Mouse (Mus musculus): Measurements from ENCODE around the gene Nrxn3.

The Nrxn3 gene

DNA sequence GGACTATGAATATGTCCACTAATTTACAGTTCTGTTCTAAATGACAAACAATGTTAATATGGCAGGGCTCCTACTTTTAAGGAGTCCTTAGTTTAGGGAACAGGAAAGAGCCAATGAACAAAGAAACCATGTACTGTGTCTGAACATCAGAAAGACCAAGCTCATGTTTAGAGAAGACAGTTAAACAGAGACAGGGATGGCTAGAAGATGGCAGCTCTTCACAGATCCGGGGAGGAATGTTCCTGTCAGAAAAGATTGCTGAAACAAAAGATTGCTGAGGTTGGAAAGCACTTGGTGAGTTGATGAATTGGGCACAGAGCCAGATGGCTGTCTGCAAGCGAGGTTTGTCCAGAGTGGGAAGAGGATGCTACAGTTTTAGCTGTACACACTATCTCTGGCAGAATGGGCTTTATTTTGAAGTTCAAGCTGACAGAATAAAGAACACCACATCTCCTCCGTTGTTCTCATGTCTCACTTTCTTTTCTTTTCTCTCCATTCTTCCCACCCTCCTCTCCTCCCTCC, 978.3 kb downstream of the Nrxn3 start:
- in situ Hi-C loops (cut with MboI; ENCODE audit: low pct_unique_long_range_greater_than_20kb in 1 of 2, low sequenced_read_pairs in 2 of 2, unreplicated experiment in 1 of 2) = no loop called here

DNA sequence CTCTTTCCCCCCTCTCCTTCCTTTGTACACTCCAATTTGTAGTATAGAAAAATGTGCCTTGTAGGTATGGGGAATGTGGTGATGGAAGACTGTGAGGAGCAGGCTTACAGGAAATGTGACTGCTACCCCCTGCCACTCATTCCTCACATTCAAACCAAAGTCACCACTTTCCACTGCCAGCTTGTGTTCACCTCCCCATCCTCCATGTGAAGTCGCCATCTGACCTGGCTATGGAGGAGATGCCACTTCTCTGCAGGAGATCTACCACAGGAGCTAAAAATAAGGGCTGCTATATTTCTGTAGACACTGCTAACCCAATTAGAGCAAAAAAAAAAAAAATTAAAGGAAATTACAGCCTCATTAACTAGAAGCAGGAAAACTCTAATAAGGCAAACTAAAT, 980.3 kb downstream of the Nrxn3 start:
- in situ Hi-C loops (cut with MboI; ENCODE audit: low pct_unique_long_range_greater_than_20kb in 1 of 2, low sequenced_read_pairs in 2 of 2, unreplicated experiment in 1 of 2) = no loop called here

DNA sequence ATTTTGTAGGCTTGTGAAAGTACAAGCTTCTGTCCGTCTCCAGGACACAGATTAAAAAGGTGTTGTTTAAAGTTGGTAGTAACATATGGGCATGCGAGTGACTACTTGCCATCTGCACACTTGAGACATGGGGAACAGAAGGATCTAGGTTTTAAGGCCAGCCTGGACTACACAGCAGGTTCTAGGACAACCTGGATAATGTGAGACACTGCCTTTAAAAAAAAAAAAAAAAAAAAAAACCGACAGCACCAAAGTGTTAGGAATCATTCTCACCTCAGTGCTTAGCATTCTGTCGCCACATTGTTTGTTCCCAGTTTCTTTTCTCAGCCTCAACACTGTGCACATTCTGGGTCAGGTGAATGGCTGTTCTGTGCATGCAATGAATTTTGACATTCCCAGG, 985.2 kb downstream of the Nrxn3 start:
- in situ Hi-C loops (cut with MboI; ENCODE audit: low pct_unique_long_range_greater_than_20kb in 1 of 2, low sequenced_read_pairs in 2 of 2, unreplicated experiment in 1 of 2) = no loop called here

DNA sequence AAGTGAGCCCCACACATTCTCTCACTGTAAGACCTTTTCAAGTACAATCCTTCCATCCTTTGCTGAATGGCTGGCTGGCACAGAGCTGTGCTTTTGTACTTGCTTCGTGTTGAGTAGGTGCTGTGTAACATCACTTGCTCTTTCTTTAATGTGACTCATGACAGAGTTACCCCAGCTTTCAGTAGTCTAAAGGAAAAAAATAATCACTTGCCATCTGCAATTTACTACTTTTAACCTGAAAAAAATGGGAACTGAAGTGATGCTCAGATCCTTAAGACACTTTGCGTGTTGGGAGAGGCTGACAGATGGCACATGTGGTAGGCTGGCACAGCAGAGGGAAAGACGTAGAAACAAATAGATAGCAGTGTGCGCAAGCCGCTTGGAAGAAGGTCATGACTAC, 987.8 kb downstream of the Nrxn3 start:
- in situ Hi-C loops (cut with MboI; ENCODE audit: low pct_unique_long_range_greater_than_20kb in 1 of 2, low sequenced_read_pairs in 2 of 2, unreplicated experiment in 1 of 2) = no loop called here

- in situ Hi-C loops (cut with MboI; ENCODE audit: low pct_unique_long_range_greater_than_20kb in 1 of 2, low sequenced_read_pairs in 2 of 2, unreplicated experiment in 1 of 2) = no loop called here
Measured at GRCm38 (mm10) chr12:89711791-89712190, 989.1 kb downstream of the Nrxn3 start.

- in situ Hi-C loops (cut with MboI; ENCODE audit: low pct_unique_long_range_greater_than_20kb in 1 of 2, low sequenced_read_pairs in 2 of 2, unreplicated experiment in 1 of 2) = no loop called here
Measured at GRCm38 (mm10) chr12:89719194-89720080, 996.8 kb downstream of the Nrxn3 start.

DNA sequence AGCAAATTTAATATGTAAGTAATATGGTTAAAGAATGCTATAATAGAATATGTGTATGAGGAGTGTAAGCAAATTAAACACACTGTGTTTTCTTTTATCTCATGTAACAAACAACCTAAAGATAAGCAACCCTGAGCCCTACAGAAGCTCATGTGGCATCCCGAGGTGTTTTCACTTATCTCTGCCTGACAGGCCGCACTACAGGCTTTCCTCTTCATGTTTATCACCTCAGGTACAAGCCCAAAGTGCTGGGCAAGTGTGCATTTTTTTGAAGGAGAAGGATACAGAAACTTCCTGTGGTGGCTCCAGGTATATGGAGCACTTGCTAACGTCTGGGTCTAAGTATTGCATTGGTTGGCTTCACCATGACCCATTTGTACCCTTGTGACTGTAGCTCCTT, 998.3 kb downstream of the Nrxn3 start:
- in situ Hi-C loops (cut with MboI; ENCODE audit: low pct_unique_long_range_greater_than_20kb in 1 of 2, low sequenced_read_pairs in 2 of 2, unreplicated experiment in 1 of 2) = no loop called here

DNA sequence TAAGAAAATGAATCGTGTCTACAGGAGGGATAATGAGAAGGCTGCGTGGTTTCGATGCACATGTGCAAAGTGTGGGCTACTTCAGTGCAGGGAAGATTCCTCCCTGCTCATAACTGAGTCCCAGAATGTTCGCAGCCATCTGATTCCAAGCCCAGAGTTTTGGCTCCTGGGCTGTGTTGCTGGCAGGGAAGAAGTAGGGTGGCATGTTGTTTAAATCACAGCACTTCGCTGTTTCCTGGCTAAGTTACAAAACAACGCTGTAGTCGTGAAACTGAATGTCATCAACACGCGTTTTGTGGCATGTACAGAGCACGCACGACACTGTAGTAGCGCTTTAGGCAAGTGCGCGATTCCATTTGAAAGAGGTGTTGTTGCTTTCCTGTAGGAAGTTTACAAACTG, 999.8 kb downstream of the Nrxn3 start:
- in situ Hi-C loops (cut with MboI; ENCODE audit: low pct_unique_long_range_greater_than_20kb in 1 of 2, low sequenced_read_pairs in 2 of 2, unreplicated experiment in 1 of 2) = no loop called here

GRCm38 (mm10) chr12:89724048-89724447, 1001.4 kb downstream of the Nrxn3 start:
- in situ Hi-C loops (cut with MboI; ENCODE audit: low pct_unique_long_range_greater_than_20kb in 1 of 2, low sequenced_read_pairs in 2 of 2, unreplicated experiment in 1 of 2) = no loop called here

DNA sequence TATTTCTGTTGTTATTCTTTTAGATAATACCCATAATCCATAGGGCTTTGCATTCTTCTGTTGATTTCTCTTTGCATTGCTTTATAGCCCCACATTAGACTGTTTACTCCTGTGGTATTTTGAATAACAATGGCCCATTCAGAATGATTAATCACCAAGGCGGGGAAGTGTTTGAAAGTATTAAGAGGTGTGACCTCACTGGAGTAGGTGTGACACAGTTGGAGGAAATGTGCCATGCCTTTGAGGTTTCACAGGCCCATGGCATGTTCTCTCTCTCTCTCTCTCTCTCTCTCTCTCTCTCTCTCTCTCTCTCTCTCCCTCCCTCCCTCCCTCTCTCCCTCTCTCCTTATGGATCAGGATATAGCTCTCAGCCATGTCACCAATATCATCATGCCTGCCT, 1019.6 kb downstream of the Nrxn3 start:
- in situ Hi-C loops (cut with MboI; ENCODE audit: low pct_unique_long_range_greater_than_20kb in 1 of 2, low sequenced_read_pairs in 2 of 2, unreplicated experiment in 1 of 2) = no loop called here

GRCm38 (mm10) chr12:89742796-89743195, 1020.1 kb downstream of the Nrxn3 start:
- in situ Hi-C loops (cut with MboI; ENCODE audit: low pct_unique_long_range_greater_than_20kb in 1 of 2, low sequenced_read_pairs in 2 of 2, unreplicated experiment in 1 of 2) = no loop called here

DNA sequence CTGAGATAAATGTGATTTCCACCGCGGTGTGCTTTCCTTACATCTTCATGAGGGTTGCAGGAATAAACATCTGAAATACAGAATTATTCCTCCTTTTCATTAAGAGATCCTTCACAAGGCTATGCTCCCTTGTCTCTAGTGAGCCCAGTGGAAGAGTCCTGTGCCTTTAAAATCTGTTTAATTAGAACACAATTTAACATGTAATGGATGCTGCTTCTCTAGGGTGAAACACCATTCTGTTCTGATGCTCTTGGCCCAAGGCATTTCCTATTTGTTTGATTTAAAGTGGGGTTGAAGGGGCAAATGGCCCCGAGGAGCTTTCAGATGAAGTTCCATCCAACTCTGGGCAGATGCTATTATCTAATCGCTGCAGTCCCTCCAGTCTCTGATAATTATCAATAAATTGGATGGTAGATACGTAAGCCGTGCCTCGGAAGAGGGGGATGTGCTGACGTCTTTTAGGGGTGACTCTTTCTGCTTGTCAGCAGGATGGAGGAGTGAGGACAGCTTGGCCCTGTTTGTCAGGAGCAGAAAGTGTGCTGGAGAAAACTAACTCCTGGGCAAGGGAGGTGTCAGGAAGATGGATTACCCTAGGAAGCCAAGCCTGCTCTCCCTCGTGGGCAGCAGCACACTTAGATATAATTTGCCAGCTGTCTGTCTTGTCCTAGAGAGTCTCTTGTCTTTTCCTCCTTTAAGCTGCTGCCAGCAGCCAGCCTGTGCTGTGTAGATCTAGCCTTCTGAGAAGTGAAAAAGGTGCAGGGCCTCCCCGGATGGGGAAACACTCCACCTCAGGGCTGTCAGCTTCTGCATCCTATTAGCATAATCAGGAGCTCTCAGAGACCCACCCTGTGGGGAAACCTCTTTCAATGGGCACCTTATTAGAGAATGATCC, 1041.8 kb downstream of the Nrxn3 start:
- in situ Hi-C loops (cut with MboI; ENCODE audit: low pct_unique_long_range_greater_than_20kb in 1 of 2, low sequenced_read_pairs in 2 of 2, unreplicated experiment in 1 of 2) = no loop called here

- in situ Hi-C loops (cut with MboI; ENCODE audit: low pct_unique_long_range_greater_than_20kb in 1 of 2, low sequenced_read_pairs in 2 of 2, unreplicated experiment in 1 of 2) = no loop called here
Measured at GRCm38 (mm10) chr12:89765179-89765578, 1042.5 kb downstream of the Nrxn3 start.

DNA sequence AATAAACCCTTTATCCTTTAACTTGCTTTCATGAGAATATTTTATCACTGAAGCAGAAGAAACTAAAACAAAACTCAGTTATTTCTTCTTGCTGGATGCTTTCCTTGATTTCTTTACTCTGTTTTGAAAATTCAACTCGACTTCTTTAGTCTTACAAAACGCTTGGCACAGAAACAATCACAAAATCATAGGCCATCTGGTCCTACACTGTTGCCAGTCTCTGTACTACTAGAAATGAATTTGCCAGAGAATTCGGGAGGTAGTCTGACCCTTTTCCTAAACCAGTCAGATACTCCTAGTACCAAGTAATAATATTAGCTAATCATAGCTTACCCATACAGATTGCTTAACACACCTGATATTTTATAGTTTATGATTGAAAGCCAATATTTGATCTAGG, 1066.1 kb downstream of the Nrxn3 start:
- in situ Hi-C loops (cut with MboI; ENCODE audit: low pct_unique_long_range_greater_than_20kb in 1 of 2, low sequenced_read_pairs in 2 of 2, unreplicated experiment in 1 of 2) = no loop called here

GRCm38 (mm10) chr12:89789981-89790380, 1067.3 kb downstream of the Nrxn3 start:
- in situ Hi-C loops (cut with MboI; ENCODE audit: low pct_unique_long_range_greater_than_20kb in 1 of 2, low sequenced_read_pairs in 2 of 2, unreplicated experiment in 1 of 2) = no loop called here

GRCm38 (mm10) chr12:89791829-89792228, 1069.2 kb downstream of the Nrxn3 start:
- in situ Hi-C loops (cut with MboI; ENCODE audit: low pct_unique_long_range_greater_than_20kb in 1 of 2, low sequenced_read_pairs in 2 of 2, unreplicated experiment in 1 of 2) = no loop called here

- in situ Hi-C loops (cut with MboI; ENCODE audit: low pct_unique_long_range_greater_than_20kb in 1 of 2, low sequenced_read_pairs in 2 of 2, unreplicated experiment in 1 of 2) = no loop called here
Measured at GRCm38 (mm10) chr12:89794741-89795140, 1072.1 kb downstream of the Nrxn3 start.

DNA sequence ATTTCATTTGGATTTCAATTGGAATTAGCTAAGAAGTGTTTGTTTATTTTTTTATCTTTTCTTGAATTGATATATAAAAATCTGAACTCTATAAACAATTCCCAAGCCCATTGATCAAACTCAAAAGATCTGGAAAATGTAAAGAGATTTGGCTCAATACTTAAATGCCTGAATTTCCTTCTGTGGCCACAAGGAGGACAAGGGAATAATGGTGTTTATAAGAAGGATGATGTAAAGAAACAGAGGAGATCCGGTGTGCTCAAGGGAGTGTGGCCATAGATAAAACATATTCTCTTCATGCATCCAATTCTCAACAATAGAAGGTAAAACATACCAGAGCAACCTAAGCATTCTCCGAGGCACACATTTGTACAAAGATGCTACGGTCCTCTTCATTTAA, 1085.5 kb downstream of the Nrxn3 start:
- in situ Hi-C loops (cut with MboI; ENCODE audit: low pct_unique_long_range_greater_than_20kb in 1 of 2, low sequenced_read_pairs in 2 of 2, unreplicated experiment in 1 of 2) = no loop called here

GRCm38 (mm10) chr12:89810146-89810545, 1087.5 kb downstream of the Nrxn3 start:
- in situ Hi-C loops (cut with MboI; ENCODE audit: low pct_unique_long_range_greater_than_20kb in 1 of 2, low sequenced_read_pairs in 2 of 2, unreplicated experiment in 1 of 2) = no loop called here
